Mouse (Mus musculus): ENCODE data around the gene Dennd2a. TPM values are rescaled to one million over a fixed set of nuclear protein-coding genes. Genes with fewer than 3 reads are reported as not detected.

Gene Dennd2a
- polyA plus RNA-seq, 1 experiment = not detected

- WGBS = 23% methylated on average over 23 of the region's 23 CpGs
- TF ChIP-seq CTCF (IDR thresholded peaks at IDR 0.05; ENCODE audit: insufficient read depth, low read depth, low read length) = no peak
- no peak for TF ChIP-seq POLR2A (IDR thresholded peaks at IDR 0.05; ENCODE audit: insufficient read depth, low read depth, low read length)
- no peak overlapping the region for H3K27ac ChIP-seq (ENCODE audit: insufficient read depth, low read depth, low read length)
Measured at GRCm38 (mm10) chr6:39562166-39563015, 4.7 kb upstream of the Dennd2a start.

DNA sequence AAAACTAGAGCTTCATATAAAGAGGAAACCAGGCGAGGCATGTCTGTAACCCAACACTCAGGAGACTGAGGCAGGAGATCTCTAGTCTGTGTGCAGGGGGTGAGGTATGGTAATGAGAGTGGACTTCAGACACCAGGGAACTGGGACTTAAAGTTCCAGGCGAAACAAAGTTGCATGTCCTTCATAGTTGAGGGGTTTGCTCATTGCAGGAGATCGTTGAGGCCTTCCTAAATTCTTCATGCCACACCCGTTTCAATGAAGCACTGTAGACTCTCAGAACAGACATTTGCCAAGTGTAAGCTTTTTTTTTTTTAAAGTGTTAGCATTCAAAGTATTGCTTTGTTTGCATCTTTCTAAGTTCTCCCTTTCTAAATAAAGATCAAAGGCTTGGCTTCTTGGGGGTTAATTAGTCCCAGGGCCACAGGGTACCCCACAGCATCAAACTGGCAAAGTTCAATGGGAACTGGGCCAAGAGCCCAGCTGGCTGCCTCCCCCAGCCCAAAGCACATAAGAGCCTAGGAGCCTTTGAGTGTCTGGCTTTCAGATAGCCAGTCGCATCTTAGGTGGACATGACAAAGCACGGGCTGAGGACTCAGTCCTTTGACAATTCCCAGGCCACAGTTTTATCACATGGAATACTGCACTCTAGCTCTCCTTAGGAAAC is 1.7 kb upstream of the Dennd2a start:
- no peak overlapping the region for H3K27ac ChIP-seq (ENCODE audit: insufficient read depth, low read depth, low read length)
- peaks cover 22% of the 10 kb centered on the region for H3K4me1 ChIP-seq (ENCODE audit: control insufficient read depth, insufficient read depth, low read length)
- TF ChIP-seq CTCF (IDR thresholded peaks at IDR 0.05; ENCODE audit: insufficient read depth, low read depth, low read length) (no peak), POLR2A (IDR thresholded peaks at IDR 0.05; ENCODE audit: insufficient read depth, low read depth, low read length) (no peak)
- WGBS = 70% methylated on average over 6 of the region's 6 CpGs
- no peak overlapping the region for H3K4me3 ChIP-seq (ENCODE audit: insufficient read depth, low read depth, low read length)

More at GRCm38 (mm10) chr6:39562166-39563015, 4.7 kb upstream of the Dennd2a start:
- Histone ChIP-seq H3K4me3 (ENCODE audit: insufficient read depth, low read depth, low read length) (no peak overlapping the region), H3K4me1 (ENCODE audit: control insufficient read depth, insufficient read depth, low read length) (peaks cover 9% of the 10 kb centered on the region)

DNA sequence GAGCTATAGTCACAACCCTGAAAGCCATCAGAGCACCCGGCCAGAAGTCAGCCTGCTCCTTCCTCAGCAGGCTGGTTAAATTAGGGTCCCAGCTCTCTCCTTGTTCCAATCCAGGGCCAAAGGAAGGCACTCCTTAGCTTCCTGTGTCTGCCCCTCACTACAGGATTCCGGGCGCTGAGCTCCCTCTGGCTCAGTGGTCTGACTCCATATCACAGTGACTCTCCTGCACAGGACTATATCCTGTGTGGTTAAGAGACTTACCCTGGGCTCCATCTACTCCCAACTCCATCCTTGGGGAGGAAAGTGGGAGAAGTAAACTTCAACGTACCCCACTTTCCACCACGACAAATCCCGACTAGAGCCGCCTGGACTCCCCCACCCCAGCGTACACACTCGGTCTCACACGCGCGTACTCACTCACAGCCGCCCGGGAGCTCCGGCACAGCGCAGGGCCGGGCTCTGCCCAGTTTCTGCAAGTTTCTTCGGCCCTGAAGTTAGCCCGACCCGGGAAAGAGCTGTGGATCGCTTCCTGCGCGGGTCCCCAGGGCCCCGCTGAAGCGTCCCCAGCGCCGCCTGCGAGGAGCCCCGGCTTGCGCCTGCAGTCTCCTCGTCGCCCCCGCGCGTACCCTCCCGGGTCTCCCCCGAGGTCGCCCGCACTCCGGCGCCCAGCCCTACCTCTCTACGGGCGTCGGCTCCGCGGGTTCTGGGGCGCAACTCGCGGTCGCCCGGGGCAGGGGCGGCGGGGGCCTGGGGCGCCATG is 587 bp downstream of the Dennd2a start:
- H3K4me1 ChIP-seq (ENCODE audit: control insufficient read depth, insufficient read depth, low read length) = peaks cover 27% of the 10 kb centered on the region
- TF ChIP-seq POLR2A (IDR thresholded peaks at IDR 0.05; ENCODE audit: insufficient read depth, low read depth, low read length) = no peak; the same call in none of the 2 replicates
- TF ChIP-seq CTCF (IDR thresholded peaks at IDR 0.05; ENCODE audit: insufficient read depth, low read depth, low read length) = no peak
- H3K27ac ChIP-seq (ENCODE audit: insufficient read depth, low read depth, low read length) = peak overlapping the region; percentile 78
- under 1% methylated on average over 54 of the region's 54 CpGs for WGBS
- peak overlapping the region; percentile 85 for H3K4me3 ChIP-seq (ENCODE audit: insufficient read depth, low read depth, low read length)

GRCm38 (mm10) chr6:39555648-39555945 is 2.1 kb downstream of the Dennd2a start:
- Histone ChIP-seq H3K27ac (ENCODE audit: insufficient read depth, low read depth, low read length) (no peak overlapping the region), H3K4me3 (ENCODE audit: insufficient read depth, low read depth, low read length) (peak overlapping the region; percentile 16), H3K4me1 (ENCODE audit: control insufficient read depth, insufficient read depth, low read length) (peaks cover 29% of the 10 kb centered on the region)
- TF ChIP-seq POLR2A (IDR thresholded peaks at IDR 0.05; ENCODE audit: insufficient read depth, low read depth, low read length) = no peak
- no peak for TF ChIP-seq CTCF (IDR thresholded peaks at IDR 0.05; ENCODE audit: insufficient read depth, low read depth, low read length)
- whole genome bisulfite sequencing = 52% methylated on average over 2 of the region's 2 CpGs

- no peak for TF ChIP-seq POLR2A (IDR thresholded peaks at IDR 0.05; ENCODE audit: insufficient read depth, low read depth, low read length)
- TF ChIP-seq CTCF (IDR thresholded peaks at IDR 0.05; ENCODE audit: insufficient read depth, low read depth, low read length) = no peak
- Histone ChIP-seq H3K27ac (ENCODE audit: insufficient read depth, low read depth, low read length) (no peak overlapping the region), H3K4me3 (ENCODE audit: insufficient read depth, low read depth, low read length) (peak overlapping the region; percentile 16), H3K4me1 (ENCODE audit: control insufficient read depth, insufficient read depth, low read length) (peaks cover 29% of the 10 kb centered on the region)
- 54% methylated on average over 12 of the region's 12 CpGs for WGBS
Measured at GRCm38 (mm10) chr6:39554888-39555647, 2.6 kb downstream of the Dennd2a start.

DNA sequence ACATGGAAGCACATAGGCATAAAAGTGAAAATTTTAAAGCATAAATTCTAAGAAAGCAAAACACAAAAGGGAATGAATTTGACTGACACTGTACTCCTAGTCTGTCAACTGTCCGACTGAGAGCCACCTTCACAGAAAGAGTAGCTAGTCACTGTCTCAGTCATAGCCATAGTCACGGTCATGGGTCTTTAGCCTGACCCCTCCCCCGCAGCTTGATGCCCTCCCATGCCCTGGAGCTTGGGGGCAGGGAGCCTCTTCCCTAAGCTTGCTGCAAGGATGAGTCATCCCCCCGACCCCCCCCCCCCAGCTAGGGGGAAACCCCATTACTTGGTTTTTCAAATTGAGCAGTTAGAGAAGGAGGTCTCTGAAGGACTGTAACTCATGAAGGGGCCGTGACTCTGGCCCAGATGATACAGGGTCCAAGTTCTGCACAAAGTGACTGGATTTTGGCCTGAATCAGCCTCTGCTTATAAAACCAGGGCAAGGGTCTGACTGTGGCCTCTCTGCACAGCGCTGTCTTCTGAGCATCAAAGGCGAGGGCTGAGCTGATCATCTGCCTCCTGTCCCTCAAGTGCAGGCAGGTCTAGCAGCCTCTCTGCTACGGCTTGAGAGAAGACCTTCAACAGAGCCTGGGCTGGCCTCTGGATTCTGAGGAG is 5.6 kb downstream of the Dennd2a start:
- Histone ChIP-seq H3K27ac (ENCODE audit: insufficient read depth, low read depth, low read length) (no peak overlapping the region), H3K4me3 (ENCODE audit: insufficient read depth, low read depth, low read length) (no peak overlapping the region), H3K4me1 (ENCODE audit: control insufficient read depth, insufficient read depth, low read length) (peaks cover 35% of the 10 kb centered on the region)
- WGBS = 52% methylated on average over 8 of the region's 8 CpGs
- TF ChIP-seq CTCF (IDR thresholded peaks at IDR 0.05; ENCODE audit: insufficient read depth, low read depth, low read length) (no peak), POLR2A (IDR thresholded peaks at IDR 0.05; ENCODE audit: insufficient read depth, low read depth, low read length) (no peak)

DNA sequence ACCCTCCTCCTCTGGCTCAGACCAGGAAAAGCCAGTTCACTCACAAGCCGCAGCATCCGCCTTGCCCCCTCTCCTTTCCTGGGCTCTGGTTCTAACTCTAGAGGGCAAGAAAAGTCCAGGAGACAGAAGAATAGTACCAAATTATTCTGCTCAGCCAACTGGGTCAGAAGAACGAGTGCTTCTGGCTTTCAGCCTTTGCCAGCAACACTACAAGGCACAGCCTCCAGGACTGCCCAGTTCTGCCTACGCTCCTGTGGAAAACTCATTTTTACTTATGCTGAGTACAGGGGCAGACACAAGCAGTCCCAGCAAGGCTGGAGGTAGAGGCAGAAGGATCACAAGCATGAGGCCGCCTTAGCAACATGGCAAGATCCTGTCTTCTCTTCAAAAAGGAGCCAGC is 9.6 kb downstream of the Dennd2a start:
- WGBS = 59% methylated on average over 5 of the region's 5 CpGs
- H3K27ac ChIP-seq (ENCODE audit: insufficient read depth, low read depth, low read length) = no peak overlapping the region
- peaks cover 33% of the 10 kb centered on the region for H3K4me1 ChIP-seq (ENCODE audit: control insufficient read depth, insufficient read depth, low read length)
- no peak overlapping the region for H3K4me3 ChIP-seq (ENCODE audit: insufficient read depth, low read depth, low read length)
- TF ChIP-seq POLR2A (IDR thresholded peaks at IDR 0.05; ENCODE audit: insufficient read depth, low read depth, low read length) = no peak
- no peak for TF ChIP-seq CTCF (IDR thresholded peaks at IDR 0.05; ENCODE audit: insufficient read depth, low read depth, low read length)

GRCm38 (mm10) chr6:39545474-39545873 is 12.2 kb downstream of the Dennd2a start:
- WGBS = 82% methylated on average over 7 of the region's 7 CpGs
- TF ChIP-seq POLR2A (IDR thresholded peaks at IDR 0.05; ENCODE audit: insufficient read depth, low read depth, low read length) (no peak), CTCF (IDR thresholded peaks at IDR 0.05; ENCODE audit: insufficient read depth, low read depth, low read length) (no peak)
- H3K4me1 ChIP-seq (ENCODE audit: control insufficient read depth, insufficient read depth, low read length) = peaks cover 35% of the 10 kb centered on the region
- H3K27ac ChIP-seq (ENCODE audit: insufficient read depth, low read depth, low read length) = no peak overlapping the region
- H3K4me3 ChIP-seq (ENCODE audit: insufficient read depth, low read depth, low read length) = no peak overlapping the region
